In the genomic region with DNA sequence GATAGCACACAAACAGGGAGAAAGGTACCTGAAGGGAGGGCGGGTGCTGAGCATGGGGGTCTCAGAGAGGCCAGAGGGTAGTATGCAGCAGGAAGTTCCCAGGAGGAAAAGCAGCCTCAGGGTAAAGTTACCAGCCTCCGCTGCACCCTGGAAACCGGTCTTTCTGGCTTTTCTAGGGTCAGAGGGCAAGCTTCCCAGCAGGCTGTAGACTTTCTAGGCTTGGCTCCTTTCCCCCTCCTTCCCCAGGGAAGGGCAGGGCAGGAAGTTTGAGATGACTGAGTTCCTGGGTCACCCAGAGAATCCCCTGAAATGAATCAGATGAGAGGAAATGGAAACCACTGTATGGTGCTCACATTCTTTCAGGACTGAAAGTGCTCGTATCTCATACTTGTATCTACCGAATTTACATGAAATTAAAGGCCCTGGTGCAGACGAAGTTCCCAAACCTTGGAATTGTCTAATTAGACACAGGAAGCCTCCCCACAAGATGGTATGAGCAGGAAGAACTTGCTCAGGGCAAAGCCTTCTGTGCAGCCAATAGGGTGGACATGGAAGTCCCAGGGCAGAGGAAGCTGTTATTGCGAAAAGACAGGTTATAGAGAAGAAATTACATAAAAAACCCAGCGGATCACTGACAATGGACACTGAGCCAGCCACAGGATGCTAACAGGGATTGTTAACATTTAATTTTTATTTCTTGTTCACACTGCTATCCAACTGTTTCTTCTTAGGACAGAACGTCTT, we compare ENCODE assay signal across 9 mouse cellular contexts.
DNase-seq lines count a peak whose midpoint lies in the region; ATAC-seq and TF ChIP-seq lines count a peak whose summit lies in the region.
"Had no signal": no experiment of that assay in that cellular context is flagged by ENCODE, and none has a peak within 500 bp of the region (broad histone marks: within the 10 kb centered on the region; RNA-seq: fewer than 3 reads in every experiment).

No protein-coding gene starts in this region.

- H3K27me3 ChIP-seq in intestine, embryonic 15.5 days (replicated peaks), result no peaks in the 10 kb centered on the region
- H3K27me3 ChIP-seq in lung, postnatal 0 days (replicated peaks; ENCODE audit: insufficient read depth, low read length), result no peaks in the 10 kb centered on the region
- H3K27me3 ChIP-seq in hindbrain, embryonic 13.5 days, result no peaks in the 10 kb centered on the region
- H3K27me3 ChIP-seq: midbrain, embryonic 12.5 days had no signal

- H3K4me3 ChIP-seq in intestine, embryonic 15.5 days (replicated peaks), result no peak overlapping the region
- H3K4me3 ChIP-seq in lung, postnatal 0 days (ENCODE audit: low read depth, low read length), result no peak overlapping the region
- H3K4me3 ChIP-seq in layer of hippocampus, adult 2 months, result no peak overlapping the region
- no peak overlapping the region for H3K4me3 ChIP-seq in hindbrain, embryonic 13.5 days
- H3K4me3 ChIP-seq: midbrain, embryonic 12.5 days had no signal

- TF ChIP-seq EP300 in lung, postnatal 0 days (IDR thresholded peaks at IDR 0.05), result peak; percentile 51; the same call in 1 of the 2 replicates

- peaks cover 5% of the 10 kb centered on the region; the same call in 1 of the 2 replicates for H3K4me1 ChIP-seq in intestine, embryonic 15.5 days (replicated peaks)
- H3K4me1 ChIP-seq in lung, postnatal 0 days (ENCODE audit: insufficient read depth, low read depth, low read length), result peaks cover 3% of the 10 kb centered on the region; the same call in 1 of the 2 replicates
- H3K4me1 ChIP-seq in hindbrain, embryonic 13.5 days (replicated peaks), result peaks cover 15% of the 10 kb centered on the region

- no peak overlapping the region for H3K9ac ChIP-seq in intestine, embryonic 15.5 days
- H3K9ac ChIP-seq in lung, postnatal 0 days (replicated peaks; ENCODE audit: low read depth), result no peak overlapping the region
- H3K9ac ChIP-seq in hindbrain, embryonic 13.5 days, result no peak overlapping the region
- H3K9ac ChIP-seq: midbrain, embryonic 12.5 days had no signal

- H3K36me3 ChIP-seq in intestine, embryonic 15.5 days, result no peaks in the 10 kb centered on the region
- H3K36me3 ChIP-seq in lung, postnatal 0 days (ENCODE audit: insufficient read depth, low read length), result no peaks in the 10 kb centered on the region
- H3K36me3 ChIP-seq in hindbrain, embryonic 13.5 days, result no peaks in the 10 kb centered on the region
- H3K36me3 ChIP-seq: midbrain, embryonic 12.5 days had no signal

- H3K27ac ChIP-seq in intestine, embryonic 15.5 days, result peak overlapping the region; percentile 77
- H3K27ac ChIP-seq in lung, postnatal 0 days (ENCODE audit: low read length), result peak overlapping the region; percentile 44
- H3K27ac ChIP-seq in layer of hippocampus, adult 2 months, result no peak overlapping the region
- H3K27ac ChIP-seq in hindbrain, embryonic 13.5 days, result no peak overlapping the region
- H3K27ac ChIP-seq: midbrain, embryonic 12.5 days had no signal

- TF ChIP-seq CTCF in lung, postnatal 0 days (IDR thresholded peaks at IDR 0.05), result no peak
- TF ChIP-seq CTCF in layer of hippocampus, adult 2 months (conservative IDR thresholded peaks at IDR 0.05), result no peak

- 35% methylated on average over 9 of the region's 9 CpGs for WGBS in intestine, embryonic 15.5 days
- WGBS in lung, postnatal 0 days, result 41% methylated on average over 9 of the region's 9 CpGs
- 32% methylated on average over 9 of the region's 9 CpGs for WGBS in hindbrain, embryonic 13.5 days

- peak; percentile 95 for ATAC-seq in intestine, embryonic 15.5 days
- peak; percentile 85 for ATAC-seq in lung, postnatal 0 days
- no peak for ATAC-seq in hindbrain, embryonic 13.5 days (ENCODE audit: low FRiP score)

- peak overlapping the region; percentile 38 for H3K4me2 ChIP-seq in intestine, embryonic 15.5 days (replicated peaks)
- H3K4me2 ChIP-seq in lung, postnatal 0 days (replicated peaks; ENCODE audit: low read depth, low read length), result no peak overlapping the region
- H3K4me2 ChIP-seq in hindbrain, embryonic 13.5 days, result no peak overlapping the region
- H3K4me2 ChIP-seq: midbrain, embryonic 12.5 days had no signal

- no peaks in the 10 kb centered on the region for H3K9me3 ChIP-seq in intestine, embryonic 15.5 days
- H3K9me3 ChIP-seq in lung, postnatal 0 days (ENCODE audit: low read length), result no peaks in the 10 kb centered on the region
- H3K9me3 ChIP-seq in hindbrain, embryonic 13.5 days, result no peaks in the 10 kb centered on the region
- H3K9me3 ChIP-seq: midbrain, embryonic 12.5 days had no signal

- DNase-seq in 3134 (ENCODE audit: extremely low read depth, insufficient read length, low spot score), result peak; percentile 65
- DNase-seq in R1 (ENCODE audit: low read depth, low spot score), result peak; percentile 99
- DNase-seq in lung, postnatal 0 days (ENCODE audit: low spot score), result peak; percentile 77
- DNase-seq in layer of hippocampus, adult 2 months (ENCODE audit: low spot score in 2 of 2), result no peak
- DNase-seq in layer of hippocampus, adult 8-10 months (ENCODE audit: low spot score in 2 of 2), result no peak
- DNase-seq in cerebellum, adult 9-10 months, result no peak

Comparison
In these comparisons a context has a peak if more than half of its experiments do, and no peak if none do; other contexts are left out.
1. DNase-seq: peak in 3134 (single experiment), R1 (single experiment) and lung, postnatal 0 days (single experiment); none in layer of hippocampus, adult 2 months (0 of 2), layer of hippocampus, adult 8-10 months (0 of 2) and cerebellum, adult 9-10 months (single experiment).
2. H3K27ac ChIP-seq: peak in intestine, embryonic 15.5 days (single experiment) and lung, postnatal 0 days (single experiment); none in layer of hippocampus, adult 2 months (single experiment) and hindbrain, embryonic 13.5 days (single experiment).